Mouse (Mus musculus) mouse embryonic stem cell (cell line): Measurements from ENCODE around the gene Gm49333.

Experiments
- in situ Hi-C, 2 experiments: fragments of 300-500 bp; cut with MboI; formaldehyde crosslinking; loops; 1 replicate in 1 of 2; 3 replicates in 1 of 2; pipeline ENCODE4 v1.14.3; 2019 to 2020; ENCODE audit warnings: low sequenced_read_pairs in 2 of 2, low pct_unique_long_range_greater_than_20kb in 1 of 2, mixed read lengths in 1 of 2; ENCODE audit not compliant: unreplicated experiment in 1 of 2

Gm49333 gene

DNA sequence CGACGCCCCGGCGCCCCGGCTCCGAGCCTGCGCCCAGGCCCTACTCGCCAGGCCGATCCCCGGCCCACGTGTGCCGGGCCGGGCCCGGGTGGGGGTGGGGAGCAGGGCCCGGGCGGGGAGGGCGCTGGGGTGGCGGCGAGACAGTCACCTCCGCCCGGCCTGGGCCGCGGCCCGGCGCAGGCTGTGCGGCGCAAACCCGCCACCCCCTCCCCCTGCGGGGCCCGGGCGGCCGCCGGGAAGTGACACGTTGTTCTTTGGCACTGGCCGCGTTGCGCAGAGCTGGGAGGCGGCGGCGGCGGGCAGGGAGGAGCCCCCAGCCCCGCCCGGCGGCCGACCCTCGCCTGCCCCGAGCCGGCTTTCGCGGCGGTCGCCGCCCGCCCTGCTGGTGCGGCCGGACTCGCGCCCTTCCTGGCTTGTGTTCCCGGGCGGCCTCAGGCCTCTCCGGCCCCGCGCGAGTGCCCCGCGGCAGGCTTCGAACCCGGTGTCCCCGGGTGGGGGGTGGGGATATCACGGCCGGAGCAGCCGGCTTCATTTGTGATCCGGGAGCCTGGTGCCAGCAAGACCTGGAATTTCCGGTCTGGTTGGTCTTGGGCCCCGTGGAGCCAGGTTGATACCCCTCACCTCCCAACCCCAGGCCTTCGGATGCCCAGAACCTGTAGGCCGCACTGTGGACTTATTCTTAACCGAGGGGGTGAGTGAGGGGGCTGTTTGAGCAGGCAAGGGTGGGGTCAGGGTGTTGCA lies 61.7 kb downstream of the Gm49333 start:
- in situ Hi-C loops, result no loop called here

DNA sequence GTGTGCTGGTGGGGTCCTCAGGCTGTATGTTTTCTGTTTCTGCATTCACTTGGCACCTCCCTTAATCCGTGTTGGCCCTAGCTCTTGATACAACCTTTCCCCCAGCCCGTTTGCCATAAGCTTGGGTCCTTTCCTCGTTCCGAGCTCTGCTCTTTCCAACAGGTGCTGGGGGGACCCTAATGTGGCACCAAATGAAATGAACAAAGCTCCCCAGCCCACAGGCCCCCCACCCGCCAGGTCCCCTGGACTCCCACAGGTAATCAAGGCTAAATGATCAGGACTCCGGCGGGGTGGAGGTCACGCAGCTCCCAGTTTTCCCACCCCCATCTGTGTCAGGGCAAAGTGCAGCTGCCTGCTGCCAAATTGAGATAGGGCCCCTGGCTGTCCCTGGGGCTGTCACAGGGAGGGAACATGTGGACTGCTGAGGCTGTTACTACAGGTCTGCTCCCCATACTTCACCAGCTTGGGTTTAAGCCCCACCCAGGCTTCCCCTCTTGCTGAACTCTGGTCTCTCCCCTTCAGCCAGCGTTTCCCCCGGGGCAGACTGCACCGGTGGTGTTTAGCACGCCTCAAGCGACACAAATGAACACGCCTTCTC lies 62.4 kb downstream of the Gm49333 start:
- in situ Hi-C loops, result no loop called here

DNA sequence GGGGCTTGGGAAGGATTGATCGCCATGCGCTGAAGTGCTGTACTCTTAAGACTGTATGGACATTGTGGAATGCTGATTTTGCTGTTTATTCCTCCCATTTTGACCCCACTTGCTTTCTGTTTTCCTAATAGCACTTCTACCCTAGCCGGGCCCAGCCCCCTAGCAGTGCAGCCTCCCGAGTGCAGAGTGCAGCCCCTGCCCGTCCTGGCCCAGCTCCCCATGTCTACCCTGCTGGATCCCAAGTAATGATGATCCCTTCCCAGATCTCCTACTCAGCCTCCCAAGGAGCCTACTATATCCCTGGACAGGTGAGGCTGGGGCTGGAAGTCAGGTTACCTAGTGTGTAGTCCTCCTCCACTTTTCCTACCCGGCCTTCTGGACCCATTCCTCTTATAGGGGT lies 63.8 kb downstream of the Gm49333 start:
- in situ Hi-C loops, result no loop called here

DNA sequence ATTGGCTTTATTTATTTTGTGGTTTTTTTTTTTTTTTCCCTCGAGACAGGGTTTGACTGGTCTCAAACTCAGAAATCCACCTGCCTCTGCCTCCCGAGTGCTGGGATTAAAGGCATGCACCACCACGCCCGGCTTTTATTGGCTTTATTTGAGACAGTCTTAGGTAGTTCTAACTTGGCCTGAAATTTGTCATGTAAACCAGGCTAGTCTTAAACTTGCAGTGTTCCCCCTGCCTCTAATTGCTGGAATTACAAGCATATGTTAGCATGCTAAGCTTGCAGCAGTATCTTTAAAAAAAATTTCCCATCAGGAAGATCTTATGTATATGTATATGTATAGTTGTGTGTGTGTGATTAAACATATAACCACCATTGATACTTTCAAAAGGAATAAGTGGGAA lies 65.3 kb downstream of the Gm49333 start:
- in situ Hi-C loops, result no loop called here

DNA sequence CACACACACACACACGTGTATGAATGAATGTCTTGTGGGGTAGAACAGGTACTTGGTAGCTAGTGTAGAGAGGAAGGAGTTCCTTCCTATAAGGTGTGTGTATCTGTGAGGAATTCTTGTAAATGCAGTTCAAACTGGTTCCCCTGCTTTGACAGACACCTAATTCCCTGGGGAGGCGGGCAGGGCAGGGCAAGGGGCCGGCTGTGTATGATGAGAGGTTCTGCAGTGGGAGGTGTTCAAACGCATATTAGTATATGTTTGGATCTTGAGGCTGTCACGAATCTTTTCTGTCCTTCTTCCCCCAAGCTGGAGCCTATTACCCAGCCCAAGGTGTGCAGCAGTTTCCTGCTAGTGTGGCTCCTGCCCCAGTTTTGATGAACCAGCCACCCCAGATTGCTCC lies 66.0 kb downstream of the Gm49333 start:
- in situ Hi-C loops, result no loop called here

DNA sequence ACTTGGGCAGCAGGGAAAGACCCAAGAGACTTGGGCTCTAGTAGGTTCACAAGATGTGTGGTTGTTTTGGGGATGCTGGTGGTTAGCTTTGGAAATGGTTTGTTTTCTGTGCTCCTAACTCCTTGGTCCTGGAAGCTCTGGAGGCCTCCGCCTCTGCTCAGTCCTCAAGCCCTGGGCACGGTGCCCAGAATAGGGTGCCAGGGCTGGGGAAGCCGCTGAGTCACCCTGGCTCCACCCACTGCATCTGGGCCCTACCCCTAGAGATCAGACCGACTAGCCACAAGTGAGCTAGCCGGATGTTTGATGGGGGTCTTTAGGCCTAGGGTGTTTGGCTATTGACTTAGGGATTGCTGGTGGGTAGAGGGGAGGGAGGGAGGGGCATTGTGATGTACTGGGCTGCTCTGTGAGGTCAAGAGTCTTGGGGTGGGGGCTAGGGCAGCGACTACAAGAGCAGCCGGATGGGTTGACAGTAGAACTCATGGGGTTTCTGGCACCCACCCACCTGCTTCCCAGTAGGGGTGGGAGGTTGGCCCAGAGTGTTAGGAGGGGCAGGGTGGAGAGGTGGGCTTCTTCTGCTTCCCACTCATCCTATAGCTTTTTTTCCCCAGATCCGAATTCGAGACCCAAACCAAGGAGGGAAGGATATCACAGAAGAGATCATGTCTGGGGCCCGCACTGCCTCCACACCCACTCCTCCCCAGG lies 66.7 kb downstream of the Gm49333 start:
- in situ Hi-C loops, result no loop called here

DNA sequence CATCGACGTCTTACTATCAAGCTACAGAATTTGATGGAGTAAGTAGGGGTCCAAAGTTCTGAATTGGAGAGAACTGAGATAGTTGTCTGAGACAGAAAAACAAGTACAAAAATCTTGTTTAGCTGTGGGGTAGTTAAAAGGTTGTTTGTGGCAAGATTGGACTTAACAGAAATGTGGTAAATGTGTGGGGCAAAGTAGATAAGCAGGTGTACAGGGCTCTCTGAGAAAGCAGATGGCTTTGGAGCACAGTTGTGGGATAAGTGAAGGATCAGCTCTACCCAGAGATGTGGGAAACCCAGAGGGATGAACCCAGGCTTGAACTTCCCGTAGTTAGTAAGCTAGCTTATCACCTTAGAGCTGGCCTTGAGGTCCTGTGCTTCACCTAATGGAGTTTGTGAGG lies 79.4 kb downstream of the Gm49333 start:
- in situ Hi-C loops, result no loop called here

DNA sequence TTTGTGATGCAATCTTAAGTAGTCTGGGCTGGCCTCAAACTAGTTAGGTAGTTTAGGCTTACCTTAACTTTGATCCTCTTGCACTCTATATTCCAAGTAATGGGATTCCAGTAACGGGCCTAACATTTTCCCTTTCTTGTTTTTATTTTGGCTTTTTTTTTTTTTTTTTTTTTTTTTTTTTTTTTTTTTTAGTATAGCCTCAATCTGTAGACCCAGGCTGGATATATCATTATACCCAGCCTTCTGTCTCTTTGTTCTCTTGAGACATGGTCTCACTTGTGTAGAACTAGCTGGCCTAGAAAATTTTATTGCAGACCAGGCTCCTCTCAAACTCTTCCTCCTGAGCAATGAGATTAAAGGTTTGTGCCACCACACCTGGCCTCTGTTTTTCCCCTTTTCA lies 80.2 kb downstream of the Gm49333 start:
- in situ Hi-C loops, result no loop called here

DNA sequence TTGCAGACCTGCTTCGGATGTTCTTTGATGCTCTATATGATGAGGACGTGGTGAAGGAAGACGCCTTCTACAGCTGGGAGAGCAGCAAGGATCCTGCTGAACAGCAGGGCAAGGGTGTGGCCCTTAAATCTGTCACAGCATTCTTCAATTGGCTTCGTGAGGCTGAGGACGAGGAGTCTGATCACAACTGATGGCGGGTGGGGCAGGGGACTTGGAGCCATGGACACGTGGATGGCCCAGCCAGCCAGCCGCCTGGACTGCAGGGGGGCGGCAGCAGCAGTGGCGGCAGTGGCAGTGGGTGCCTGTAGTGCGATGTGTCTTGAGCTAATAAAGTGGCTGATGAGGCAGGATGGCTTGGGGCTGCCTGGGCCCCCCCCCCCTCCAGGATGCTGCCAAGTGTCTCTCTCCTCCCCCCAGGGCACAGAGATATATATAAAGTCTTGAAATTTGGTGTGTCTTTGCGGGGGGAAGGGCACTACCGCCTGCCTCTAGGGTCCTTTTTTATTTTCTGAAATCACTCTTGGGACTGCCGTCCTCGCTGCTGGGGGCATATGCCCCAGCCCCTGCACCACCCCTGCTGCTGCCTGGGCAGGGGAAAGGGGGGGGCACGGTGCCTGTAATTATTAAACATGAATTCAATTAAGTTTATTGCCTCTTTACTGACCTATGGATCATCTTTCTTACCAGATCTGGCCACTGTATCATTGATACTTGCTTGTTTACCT lies 81.0 kb downstream of the Gm49333 start:
- in situ Hi-C loops, result no loop called here

DNA sequence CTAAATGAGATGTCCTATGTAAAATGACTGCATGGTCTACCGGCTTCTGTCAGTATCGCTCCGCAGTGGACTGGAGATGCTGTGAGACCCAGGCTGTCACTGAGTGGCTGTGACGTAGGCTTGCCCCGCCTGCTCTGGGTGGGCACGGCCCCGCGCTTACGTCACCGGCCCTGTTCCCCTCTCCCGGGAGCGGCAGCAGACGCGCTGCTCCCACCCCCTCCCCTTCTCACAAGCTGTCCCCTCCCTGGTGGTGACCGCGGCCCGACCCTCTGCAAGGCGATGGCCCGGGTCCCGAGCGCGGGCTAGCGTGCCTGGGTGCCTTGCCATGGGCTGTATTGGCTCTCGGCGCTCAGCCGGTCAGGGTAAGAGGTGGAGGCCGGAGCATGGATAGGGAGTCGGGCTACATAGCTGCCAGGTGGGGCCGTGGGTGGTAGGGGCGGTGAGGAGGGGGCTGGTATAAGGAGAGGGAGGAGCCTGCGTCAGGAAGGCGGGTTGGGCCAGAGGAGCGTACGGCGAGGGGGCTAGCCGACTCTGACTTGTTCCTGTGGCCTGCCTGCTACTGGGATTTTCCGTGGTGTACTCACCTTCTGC lies 81.8 kb downstream of the Gm49333 start, which contains the start of gene Fam131a:
Gene Fam131a, plus strand, starts transcription at position 131 of the 591 bp plus-strand sequence.
- in situ Hi-C loops, result no loop called here

DNA sequence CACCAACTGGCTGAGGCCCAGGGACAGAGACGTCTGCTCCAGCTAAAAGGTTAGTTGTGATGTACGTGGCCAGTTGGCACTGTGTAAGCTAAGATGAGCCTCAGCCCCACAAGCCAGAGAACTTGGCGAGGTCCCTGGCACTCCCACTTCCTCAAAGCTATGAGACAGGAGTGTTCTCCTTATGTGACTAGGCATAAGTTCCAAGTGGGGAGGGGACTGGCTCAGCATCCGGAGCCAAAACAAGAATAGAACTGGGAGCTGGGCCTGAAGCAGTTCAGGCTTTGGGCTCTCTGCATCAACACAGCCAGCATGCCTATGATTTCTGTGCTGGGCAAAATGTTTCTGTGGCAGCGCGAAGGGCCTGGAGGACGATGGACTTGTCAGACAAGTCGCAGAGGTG lies 83.4 kb downstream of the Gm49333 start:
- in situ Hi-C loops, result no loop called here
